Mouse (Mus musculus) cerebellum, postnatal 10 days (tissue): ENCODE data around the gene Gm3636.
"Not testable (repeated sequence)": the region's sequence is repeated elsewhere in the genome, so short reads cannot be mapped to it uniquely, and the experiment has no call there.

ENCODE experiments used
- DNase-seq, 2 experiments: peaks; one replicate each; pipeline ENCODE4 v3.0.0; 2021; ENCODE audit warnings: mixed read lengths in 2 of 2

Gm3636 gene

DNA sequence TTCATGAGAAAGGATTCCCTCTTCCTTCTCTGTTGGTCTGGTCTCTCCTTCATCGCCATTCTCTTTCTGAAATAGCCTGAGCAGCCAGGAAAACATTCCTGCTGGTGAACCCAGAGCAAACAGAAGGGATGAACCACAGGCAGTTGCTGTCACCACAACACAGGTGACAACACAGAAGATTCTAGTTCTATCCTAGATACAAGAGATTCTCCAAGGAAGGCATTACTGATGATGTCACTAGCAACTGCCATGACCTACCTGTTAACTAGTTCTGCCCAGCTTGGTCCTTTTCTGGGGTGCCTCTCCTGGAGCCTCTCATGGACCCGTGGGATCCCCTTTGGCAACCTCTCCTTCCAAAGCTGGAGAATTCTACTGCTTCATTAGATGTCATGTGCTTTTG lies at the start of gene Gm3636:
Gene Gm3636, minus strand, starts transcription at position 101 of the 400 bp plus-strand sequence.
- DNase-seq, result not testable (repeated sequence)

DNA sequence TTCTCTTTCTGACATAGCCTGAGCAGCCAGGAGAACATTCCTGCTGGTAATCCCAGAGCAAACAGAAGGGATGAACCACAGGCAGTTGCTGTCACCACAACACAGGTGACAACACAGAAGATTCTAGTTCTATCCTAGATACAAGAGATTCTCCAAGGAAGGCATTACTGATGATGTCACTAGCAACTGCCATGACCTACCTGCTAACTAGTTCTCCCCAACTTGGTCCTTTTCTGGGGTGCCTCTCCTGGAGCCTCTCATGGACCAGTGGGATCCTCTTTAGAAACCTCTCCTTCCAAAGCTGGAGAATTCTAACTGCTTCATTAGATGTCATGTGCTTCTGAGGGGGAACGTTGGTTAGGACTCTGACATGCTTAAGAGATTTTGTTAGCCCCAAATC lies 32.2 kb upstream of the Gm3636 start, which contains the start of gene Gm8362:
Gene Gm8362, minus strand, starts transcription at position 101 of the 400 bp plus-strand sequence.
- not testable (repeated sequence) for DNase-seq

DNA sequence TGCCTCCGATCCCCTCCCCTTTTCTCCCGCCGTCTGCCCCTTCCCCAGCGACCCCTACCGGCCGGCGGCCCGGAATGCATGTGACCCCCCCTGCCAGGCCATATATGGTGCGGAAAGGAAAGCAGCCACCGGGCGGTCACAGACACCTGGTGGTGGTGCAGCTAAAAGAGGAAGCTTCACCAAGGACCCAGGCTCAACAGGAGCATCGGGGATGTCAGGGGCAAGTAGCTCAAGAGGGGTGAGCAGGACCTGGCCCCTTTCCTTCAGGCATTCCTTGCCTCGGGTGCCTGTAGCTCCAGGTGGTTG lies 15.1 kb upstream of the Gm3636 start:
- peak in 1 of 2 experiments; percentile 6 for DNase-seq

DNA sequence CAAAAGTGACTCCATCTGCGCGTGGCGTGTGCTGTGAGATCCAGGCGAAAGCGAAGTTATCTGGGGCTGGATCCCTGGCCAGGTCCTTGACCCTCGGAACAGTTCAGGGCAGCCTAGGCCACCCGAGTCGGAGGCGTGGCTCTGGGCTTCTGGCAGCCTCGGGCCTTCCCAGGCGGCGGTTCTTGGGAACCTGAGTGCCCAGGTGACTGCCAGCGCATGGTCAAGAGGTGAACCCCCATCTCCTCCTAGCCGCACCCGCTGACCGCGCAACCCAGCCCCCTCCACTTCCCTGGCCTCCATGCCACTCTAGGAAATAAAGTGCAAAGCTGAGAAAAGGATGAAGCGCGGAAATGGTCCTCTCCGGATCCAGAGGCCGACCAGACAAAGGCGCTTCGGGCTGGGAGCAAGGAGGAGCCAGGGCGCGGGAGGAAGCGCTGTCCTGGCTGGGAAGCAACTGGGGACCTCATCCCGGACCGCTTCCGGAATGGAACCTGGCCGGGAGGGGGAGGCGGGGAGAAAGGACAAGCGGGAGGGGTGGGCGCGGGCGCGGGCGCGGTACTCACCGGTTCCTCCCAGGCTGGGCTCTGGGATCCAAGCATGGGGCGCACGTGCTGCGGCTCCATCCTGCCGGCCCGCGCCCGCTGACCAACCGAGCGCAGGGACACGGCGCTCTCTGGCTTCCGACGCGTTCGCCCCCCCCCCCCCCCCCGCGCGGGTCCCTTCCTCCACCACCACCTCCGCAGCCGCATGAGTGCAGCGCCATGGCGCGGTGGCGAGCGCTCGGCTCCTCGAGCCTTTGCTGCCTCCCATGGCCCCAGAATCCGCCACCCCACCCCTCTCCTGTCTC lies 14.5 kb upstream of the Gm3636 start:
- peak; percentile 37 to 50 for DNase-seq

DNA sequence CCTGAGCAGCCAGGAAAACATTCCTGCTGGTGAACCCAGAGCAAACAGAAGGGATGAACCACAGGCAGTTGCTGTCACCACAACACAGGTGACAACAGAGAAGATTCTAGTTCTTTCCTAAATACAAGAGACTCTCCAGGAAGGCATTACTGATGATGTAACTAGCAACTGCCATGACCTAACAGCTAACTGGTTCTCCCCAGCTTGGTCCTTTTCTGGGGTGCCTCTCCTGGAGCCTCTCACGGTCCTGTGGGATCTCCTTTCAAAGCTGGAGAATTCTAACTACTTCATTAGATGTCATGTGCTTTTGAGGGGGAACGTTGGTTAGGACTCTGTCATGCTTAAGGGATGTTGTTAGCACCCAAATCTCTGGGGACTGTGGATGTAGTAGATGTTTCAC lies 22.0 kb downstream of the Gm3636 start, which contains the start of gene Gm8050:
Gene Gm8050, minus strand, starts transcription at position 101 of the 400 bp plus-strand sequence.
- DNase-seq, result not testable (repeated sequence)
